Mouse (Mus musculus): ENCODE results near the gene Slc22a3. TPM values are rescaled to one million over a fixed set of nuclear protein-coding genes. Genes with fewer than 3 reads are reported as not detected.
A peak's percentile ranks its signal among the peaks of the same experiment; 100 is the strongest.

Slc22a3 gene
- polyA plus RNA-seq, 1 experiment from 2014 or later = not detected

DNA sequence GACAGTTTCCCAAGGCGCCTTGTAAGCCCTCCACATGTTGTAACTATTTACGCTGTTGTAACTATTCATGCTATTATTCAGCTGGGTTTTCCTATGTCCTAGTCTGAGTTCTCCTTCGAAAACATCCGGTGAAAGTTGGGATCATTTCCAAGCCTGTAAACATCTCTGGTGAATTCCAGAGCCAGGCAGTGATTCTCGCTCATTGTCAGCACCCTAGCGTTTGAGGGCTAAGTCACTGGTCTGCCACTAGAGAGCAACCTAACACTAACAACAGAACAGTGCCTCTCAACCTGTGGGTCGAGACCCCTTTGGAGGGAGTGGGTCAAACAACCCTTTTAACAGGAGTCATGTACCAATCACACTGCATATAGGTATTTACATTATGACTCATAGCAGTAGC is 104.1 kb downstream of the Slc22a3 start:
- H3K79me2 ChIP-seq (ENCODE audit: inconsistent target) = no peaks in the 10 kb centered on the region
- no peak overlapping the region for H3K4me3 ChIP-seq (ENCODE audit: inconsistent target)
- H3K27ac ChIP-seq = no peak overlapping the region
- 89% methylated on average over 7 of the region's 7 CpGs for WGBS (ENCODE audit: missing documents)
- no peaks in the 10 kb centered on the region for H3K36me3 ChIP-seq (ENCODE audit: inconsistent target)

- WGBS (ENCODE audit: missing documents) = 86% methylated on average over 9 of the region's 9 CpGs
- Histone ChIP-seq H3K4me3 (ENCODE audit: inconsistent target) (no peak overlapping the region), H3K79me2 (ENCODE audit: inconsistent target) (no peaks in the 10 kb centered on the region), H3K36me3 (ENCODE audit: inconsistent target) (no peaks in the 10 kb centered on the region), H3K27ac (no peak overlapping the region)
Measured at GRCm38 (mm10) chr17:12396163-12396677, 111.3 kb downstream of the Slc22a3 start.

DNA sequence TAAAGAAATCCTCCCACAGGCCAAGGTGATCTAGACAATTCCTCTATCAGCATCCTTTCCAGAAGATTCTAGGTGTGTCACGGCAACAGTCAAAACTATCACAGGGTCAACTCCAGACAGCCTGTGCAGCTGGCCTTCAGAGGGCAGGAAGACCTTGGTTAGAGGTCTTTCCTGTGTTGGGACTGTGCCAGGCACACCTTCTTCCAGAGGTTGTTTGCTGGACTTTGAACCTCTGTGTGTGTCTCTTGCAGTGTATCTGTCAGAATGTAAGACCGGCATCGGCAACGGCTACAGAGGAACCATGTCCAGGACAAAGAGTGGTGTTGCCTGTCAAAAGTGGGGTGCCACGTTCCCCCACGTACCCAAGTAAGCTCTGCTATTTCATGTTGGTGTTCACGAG is 119.3 kb downstream of the Slc22a3 start:
- H3K36me3 ChIP-seq (ENCODE audit: inconsistent target) = no peaks in the 10 kb centered on the region
- no peaks in the 10 kb centered on the region for H3K79me2 ChIP-seq (ENCODE audit: inconsistent target)
- 91% methylated on average over 7 of the region's 7 CpGs for WGBS (ENCODE audit: missing documents)
- no peak overlapping the region for H3K27ac ChIP-seq
- no peak overlapping the region for H3K4me3 ChIP-seq (ENCODE audit: inconsistent target)

DNA sequence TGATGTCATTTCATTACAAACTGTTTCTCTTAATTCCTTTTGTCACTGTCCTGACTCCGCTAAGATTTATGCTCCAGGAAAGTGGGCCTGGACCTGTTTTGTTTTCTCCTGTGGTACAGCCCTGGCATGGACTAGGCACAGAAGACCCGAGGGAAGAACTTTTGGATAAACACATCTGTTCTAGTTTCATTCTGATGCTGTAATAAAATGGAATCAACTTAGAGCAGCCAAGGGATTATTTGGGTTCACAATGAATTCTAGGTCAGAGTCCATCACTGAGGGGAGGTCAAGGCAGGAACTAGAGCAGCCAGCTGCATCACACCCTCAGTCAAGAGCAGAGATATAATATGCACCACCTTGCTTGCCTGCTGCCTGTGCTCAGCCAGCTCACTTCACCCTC is 119.7 kb downstream of the Slc22a3 start:
- no peaks in the 10 kb centered on the region for H3K79me2 ChIP-seq (ENCODE audit: inconsistent target)
- 92% methylated on average over 2 of the region's 2 CpGs for WGBS (ENCODE audit: missing documents)
- no peaks in the 10 kb centered on the region for H3K36me3 ChIP-seq (ENCODE audit: inconsistent target)
- H3K4me3 ChIP-seq (ENCODE audit: inconsistent target) = no peak overlapping the region
- H3K27ac ChIP-seq = no peak overlapping the region

DNA sequence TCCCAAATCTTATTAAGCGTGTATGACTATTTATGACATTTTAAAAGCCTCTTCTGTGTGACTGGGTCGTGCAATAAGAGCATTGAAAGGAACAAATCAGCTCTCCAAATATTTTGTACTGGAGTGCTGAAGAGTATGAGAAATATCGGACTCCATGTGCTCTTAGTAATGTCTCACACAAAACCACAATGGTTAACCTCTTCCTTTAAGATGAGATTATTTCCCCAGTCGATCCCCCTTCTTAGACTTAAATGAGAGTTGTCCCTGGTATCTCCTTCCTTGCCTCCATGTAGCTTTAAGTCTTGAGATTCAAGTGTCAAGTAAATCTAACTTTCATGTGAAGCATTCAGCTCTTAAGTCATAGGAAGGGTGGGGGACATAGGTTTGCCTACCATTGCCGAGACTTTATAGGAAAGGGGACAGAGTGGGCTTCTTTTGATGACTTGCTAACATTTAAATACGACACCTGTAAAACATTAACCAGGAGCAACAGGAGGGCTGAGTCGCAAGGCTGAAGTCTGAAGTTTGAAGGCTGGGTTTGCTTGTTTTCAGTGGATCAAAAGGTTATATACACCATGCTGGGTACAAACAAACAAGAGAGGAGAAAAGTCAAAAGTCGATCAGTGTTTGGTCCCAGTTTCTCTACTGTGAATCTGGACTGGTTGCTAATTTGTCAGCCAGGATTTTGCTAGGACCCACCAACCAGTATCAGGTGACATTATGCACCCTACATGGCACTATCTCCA is 122.3 kb downstream of the Slc22a3 start:
- WGBS (ENCODE audit: missing documents) = 57% methylated on average over 8 of the region's 8 CpGs
- Histone ChIP-seq H3K27ac (no peak overlapping the region), H3K79me2 (ENCODE audit: inconsistent target) (no peaks in the 10 kb centered on the region), H3K36me3 (ENCODE audit: inconsistent target) (no peaks in the 10 kb centered on the region), H3K4me3 (ENCODE audit: inconsistent target) (no peak overlapping the region)

- H3K27ac ChIP-seq = no peak overlapping the region
- no peaks in the 10 kb centered on the region for H3K79me2 ChIP-seq (ENCODE audit: inconsistent target)
- 47% methylated on average over 2 of the region's 2 CpGs for WGBS (ENCODE audit: missing documents)
- no peaks in the 10 kb centered on the region for H3K36me3 ChIP-seq (ENCODE audit: inconsistent target)
- H3K4me3 ChIP-seq (ENCODE audit: inconsistent target) = no peak overlapping the region
Measured at GRCm38 (mm10) chr17:12382531-12382930, 125.0 kb downstream of the Slc22a3 start.

DNA sequence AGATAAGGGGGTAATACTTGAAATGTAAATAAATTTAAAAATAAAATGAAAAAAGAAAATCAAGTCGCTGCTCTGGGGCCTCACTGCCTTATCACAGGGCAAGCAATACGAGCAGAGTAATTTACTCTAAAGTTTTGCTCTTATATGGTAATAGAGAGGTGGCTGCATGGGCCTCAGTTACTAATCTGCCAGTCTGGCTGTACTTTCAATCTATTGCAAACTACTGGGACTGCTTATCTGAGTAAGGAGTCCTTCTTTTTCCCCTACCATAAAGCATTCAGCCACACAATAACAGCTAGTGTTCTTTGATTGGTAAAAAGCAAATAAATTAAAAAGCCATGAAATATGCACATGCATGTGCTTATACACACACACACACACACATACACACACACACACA is 125.9 kb downstream of the Slc22a3 start:
- Histone ChIP-seq H3K27ac (no peak overlapping the region), H3K79me2 (ENCODE audit: inconsistent target) (no peaks in the 10 kb centered on the region), H3K36me3 (ENCODE audit: inconsistent target) (no peaks in the 10 kb centered on the region), H3K4me3 (ENCODE audit: inconsistent target) (no peak overlapping the region)
- 100% methylated on average over 2 of the region's 2 CpGs for WGBS (ENCODE audit: missing documents)

- Histone ChIP-seq H3K4me3 (ENCODE audit: inconsistent target) (no peak overlapping the region), H3K79me2 (ENCODE audit: inconsistent target) (no peaks in the 10 kb centered on the region), H3K27ac (no peak overlapping the region), H3K36me3 (ENCODE audit: inconsistent target) (no peaks in the 10 kb centered on the region)
- 88% methylated on average over 4 of the region's 4 CpGs for WGBS (ENCODE audit: missing documents)
Measured at GRCm38 (mm10) chr17:12380287-12380686, 127.2 kb downstream of the Slc22a3 start.

- 22% methylated on average over 11 of the region's 11 CpGs for WGBS (ENCODE audit: missing documents)
- H3K79me2 ChIP-seq (ENCODE audit: inconsistent target) = no peaks in the 10 kb centered on the region
- H3K4me3 ChIP-seq (ENCODE audit: inconsistent target) = no peak within 1 kb of the TSS
- no peak within 1 kb of the TSS for H3K27ac ChIP-seq
- H3K36me3 ChIP-seq (ENCODE audit: inconsistent target) = no peaks in the 10 kb centered on the region
Measured at GRCm38 (mm10) chr17:12377981-12378705, 129.4 kb downstream of the Slc22a3 start, which contains the start of gene Plg. TSS of gene Plg (plus strand) at chr17:12378608.

DNA sequence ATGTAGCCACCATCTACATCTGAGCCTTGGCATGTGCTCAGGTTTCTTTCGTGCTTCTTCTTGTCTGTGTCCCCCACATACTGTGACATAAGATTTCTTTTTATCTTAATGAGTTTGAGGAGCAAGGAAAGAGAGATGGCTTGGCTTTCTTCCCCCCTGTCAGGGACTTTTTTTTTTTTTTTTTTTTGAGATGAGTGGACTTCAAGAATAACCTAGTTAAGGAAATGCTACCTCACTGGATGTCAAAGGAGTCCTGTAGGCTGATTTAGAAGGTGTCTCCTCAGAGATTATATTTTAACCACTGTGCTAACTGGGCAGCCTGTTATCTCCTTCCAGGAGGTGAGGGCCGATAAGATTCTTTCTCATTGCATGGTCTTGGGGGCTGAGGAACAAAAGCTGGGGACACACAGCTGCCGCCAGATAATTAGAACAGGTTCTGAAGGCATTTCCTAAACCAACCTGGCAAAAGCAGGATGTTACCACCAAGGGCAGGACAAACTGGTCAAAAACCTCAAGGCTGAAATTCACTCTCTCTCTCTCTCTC is 133.8 kb downstream of the Slc22a3 start:
- H3K4me3 ChIP-seq (ENCODE audit: inconsistent target) = no peak overlapping the region
- H3K36me3 ChIP-seq (ENCODE audit: inconsistent target) = no peaks in the 10 kb centered on the region
- H3K27ac ChIP-seq = no peak overlapping the region
- no peaks in the 10 kb centered on the region for H3K79me2 ChIP-seq (ENCODE audit: inconsistent target)
- WGBS (ENCODE audit: missing documents) = 74% methylated on average over 3 of the region's 3 CpGs

GRCm38 (mm10) chr17:12372021-12372420 is 135.5 kb downstream of the Slc22a3 start:
- no peak overlapping the region for H3K27ac ChIP-seq
- no peaks in the 10 kb centered on the region for H3K36me3 ChIP-seq (ENCODE audit: inconsistent target)
- H3K4me3 ChIP-seq (ENCODE audit: inconsistent target) = peak overlapping the region; percentile 5; the same call in 1 of the 2 replicates
- H3K79me2 ChIP-seq (ENCODE audit: inconsistent target) = no peaks in the 10 kb centered on the region
- 0% methylated on average over 4 of the region's 4 CpGs for WGBS (ENCODE audit: missing documents)

GRCm38 (mm10) chr17:12371310-12371925 is 136.1 kb downstream of the Slc22a3 start:
- Histone ChIP-seq H3K4me3 (ENCODE audit: inconsistent target) (peak overlapping the region; percentile 5; the same call in 1 of the 2 replicates), H3K27ac (no peak overlapping the region), H3K36me3 (ENCODE audit: inconsistent target) (no peaks in the 10 kb centered on the region), H3K79me2 (ENCODE audit: inconsistent target) (no peaks in the 10 kb centered on the region)
- WGBS (ENCODE audit: missing documents) = 8% methylated on average over 10 of the region's 10 CpGs

DNA sequence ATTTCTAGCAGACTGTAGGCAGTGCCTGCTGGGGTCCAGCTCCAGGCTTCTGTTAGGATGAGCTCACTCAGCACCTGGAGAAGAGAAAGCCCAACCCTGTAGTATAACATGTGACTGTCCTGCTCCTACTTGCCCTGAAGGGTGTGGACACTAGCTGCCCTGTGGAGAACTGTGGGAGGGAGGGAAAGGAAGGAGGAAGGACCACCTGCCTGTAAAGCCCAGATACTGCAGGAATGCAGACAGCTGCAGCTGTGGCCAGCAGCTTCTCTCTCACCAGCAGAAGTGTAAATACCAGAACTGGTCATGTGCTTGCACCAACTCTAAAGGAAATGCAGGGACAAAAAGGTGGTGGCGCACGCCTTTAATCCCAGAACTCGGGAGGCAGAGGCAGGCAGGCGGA is 137.2 kb downstream of the Slc22a3 start:
- Histone ChIP-seq H3K27ac (no peak overlapping the region), H3K79me2 (ENCODE audit: inconsistent target) (no peaks in the 10 kb centered on the region), H3K36me3 (ENCODE audit: inconsistent target) (no peaks in the 10 kb centered on the region), H3K4me3 (ENCODE audit: inconsistent target) (no peak overlapping the region)
- 90% methylated on average over 2 of the region's 4 CpGs for WGBS (ENCODE audit: missing documents)

GRCm38 (mm10) chr17:12369393-12369792 is 138.1 kb downstream of the Slc22a3 start:
- H3K36me3 ChIP-seq (ENCODE audit: inconsistent target) = no peaks in the 10 kb centered on the region
- no peak overlapping the region for H3K27ac ChIP-seq
- H3K4me3 ChIP-seq (ENCODE audit: inconsistent target) = no peak overlapping the region
- H3K79me2 ChIP-seq (ENCODE audit: inconsistent target) = no peaks in the 10 kb centered on the region
- WGBS (ENCODE audit: missing documents) = 75% methylated on average over 5 of the region's 5 CpGs
